Mouse (Mus musculus) brown adipose tissue, adult 24 weeks (tissue): ENCODE results near the gene Fry. TPM values are rescaled to one million over a fixed set of nuclear protein-coding genes. Genes with fewer than 3 reads are reported as not detected.

Experiments
- H3K27ac ChIP-seq: fragments of 200-500 bp; replicated peaks from 2 replicates; pipeline ENCODE4 v1.5.1; 2012; ENCODE audit warnings: low read depth, mild to moderate bottlenecking, low read length
- H3K4me1 ChIP-seq: fragments of 200-500 bp; 2 replicates; pipeline ENCODE4 v1.6.1; 2012; ENCODE audit warnings: low read length, mixed read lengths; ENCODE audit not compliant: control insufficient read depth, insufficient read depth, insufficient read length
- H3K4me3 ChIP-seq: fragments of 200-500 bp; 2 replicates; pipeline ENCODE4 v1.5.1; 2012; ENCODE audit warnings: low read depth, mild to moderate bottlenecking, low read length, moderate library complexity; ENCODE audit not compliant: insufficient read depth
- polyA plus RNA-seq: library from polyadenylated mRNA; stranded (reverse); fragments of >200 nt; gene quantifications from 2 replicates; pipeline ENCODE4 v1.2.4, GENCODE M21; 2012; ENCODE audit not compliant: missing spikeins, insufficient read depth, insufficient read length

The Fry gene
- polyA plus RNA-seq, 1 experiment, result 39.7 TPM

DNA sequence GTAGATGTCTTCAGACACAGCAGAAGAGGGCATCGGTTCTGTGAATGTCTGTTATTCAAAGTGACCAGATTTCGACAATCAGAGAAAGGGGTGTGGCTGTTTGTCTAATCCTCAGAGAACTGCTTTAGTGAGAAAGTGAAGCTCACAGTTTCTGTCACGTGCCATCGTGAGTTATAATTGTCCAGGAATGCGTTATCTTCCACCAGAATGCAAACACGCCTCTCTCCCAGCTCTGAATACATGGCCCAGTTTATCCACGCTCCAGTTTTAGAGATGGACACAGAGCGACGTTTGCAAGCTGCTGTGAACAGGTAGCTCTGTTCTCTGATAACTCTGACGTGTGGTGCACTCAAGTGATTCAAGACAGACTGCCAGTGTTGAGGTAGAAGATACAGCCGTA lies 31.3 kb downstream of the Fry start:
- no peak overlapping the region for H3K27ac ChIP-seq
- no peak overlapping the region for H3K4me3 ChIP-seq
- H3K4me1 ChIP-seq, result peaks cover 10% of the 10 kb centered on the region

DNA sequence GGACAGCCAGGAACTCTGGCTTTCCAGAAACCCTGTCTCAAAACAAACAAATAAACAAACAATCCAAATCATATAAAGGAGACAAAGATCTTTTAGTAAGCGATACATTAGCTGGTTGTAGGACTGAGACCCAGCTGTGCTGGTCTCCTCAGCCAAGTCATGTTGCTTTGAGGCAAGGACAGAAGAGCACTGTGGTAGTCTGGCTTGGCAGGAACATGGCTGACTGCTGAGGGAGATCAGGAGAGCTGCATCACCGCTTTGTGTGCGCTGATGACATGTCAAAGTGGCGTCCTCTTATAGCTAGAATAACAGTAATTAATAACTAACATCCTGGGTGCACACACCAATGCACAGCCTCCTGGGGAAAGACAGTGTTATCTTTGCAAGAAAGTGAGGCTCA lies 32.5 kb downstream of the Fry start:
- H3K27ac ChIP-seq, result 0 out of 2 replicates have a peak overlapping the region, but pooled peaks have one; percentile 3
- H3K4me1 ChIP-seq, result peaks cover 13% of the 10 kb centered on the region
- H3K4me3 ChIP-seq, result no peak overlapping the region

DNA sequence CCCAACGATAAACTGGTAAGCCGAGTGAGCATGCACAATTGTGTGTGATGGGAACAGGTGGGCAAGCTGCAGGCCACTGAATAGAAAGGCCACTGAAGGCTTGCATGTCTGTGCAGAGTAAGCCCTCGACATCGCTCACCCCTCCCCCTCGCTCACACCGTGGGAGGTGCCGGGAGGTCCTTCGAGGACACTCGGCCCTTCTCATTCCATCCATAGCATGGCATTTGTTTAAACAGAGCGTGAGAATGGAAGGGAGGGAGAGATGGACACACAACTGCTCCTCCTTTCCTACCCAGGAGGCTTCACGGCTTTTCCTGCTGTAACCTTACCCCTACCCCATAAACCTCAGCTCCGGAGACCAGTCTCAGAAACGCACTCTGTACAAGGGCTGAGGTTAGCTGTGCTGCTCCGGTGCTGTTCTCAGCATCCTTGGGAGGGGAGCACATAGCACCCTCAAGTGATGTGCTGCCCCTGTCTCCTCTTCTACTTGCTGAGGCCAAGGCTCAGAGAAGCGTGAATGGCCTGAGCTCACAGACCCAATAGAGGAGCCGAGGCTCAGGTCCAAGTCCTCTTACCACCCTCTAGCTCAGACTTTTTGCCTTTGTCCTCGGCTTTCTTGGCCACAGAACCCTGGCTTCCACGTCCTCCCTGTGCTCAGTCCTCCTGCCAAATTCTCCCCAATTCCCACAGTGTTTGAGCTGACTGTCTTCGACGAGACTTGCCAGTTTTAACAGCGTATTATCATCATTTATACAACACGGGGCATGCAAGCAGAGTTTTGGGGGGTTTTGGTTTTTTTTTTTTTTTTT lies 33.8 kb downstream of the Fry start:
- Histone ChIP-seq H3K4me3 (no peak overlapping the region), H3K4me1 (peaks cover 13% of the 10 kb centered on the region), H3K27ac (peak overlapping the region; percentile 79)

DNA sequence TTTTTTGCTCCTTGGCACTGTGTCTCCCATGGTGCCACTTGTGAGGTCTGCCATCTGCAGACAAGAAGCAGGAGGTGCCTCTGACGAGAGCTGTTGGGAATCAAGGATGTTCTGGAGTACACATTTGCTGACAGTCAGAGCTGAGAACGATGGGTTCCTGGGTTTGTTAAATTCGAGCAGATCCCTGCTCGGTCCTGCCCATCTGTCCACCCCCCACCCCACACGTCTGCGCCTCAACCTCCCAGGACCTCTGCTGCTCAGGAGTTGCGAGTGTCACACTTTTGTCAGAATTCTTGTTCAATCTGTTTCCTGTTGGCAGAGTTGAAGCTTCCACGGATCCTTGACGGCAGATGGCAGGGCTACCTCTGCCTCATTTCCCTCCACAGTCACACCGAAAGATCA lies 34.4 kb downstream of the Fry start:
- H3K4me3 ChIP-seq, result no peak overlapping the region
- H3K27ac ChIP-seq, result peak overlapping the region; percentile 59
- peaks cover 13% of the 10 kb centered on the region for H3K4me1 ChIP-seq

- no peak overlapping the region for H3K4me3 ChIP-seq
- peak overlapping the region; percentile 45 for H3K27ac ChIP-seq
- peaks cover 15% of the 10 kb centered on the region for H3K4me1 ChIP-seq
Observed at GRCm38 (mm10) chr5:150155388-150155787, 36.9 kb downstream of the Fry start.

- Histone ChIP-seq H3K4me3 (no peak overlapping the region), H3K27ac (peak overlapping the region; percentile 19), H3K4me1 (peaks cover 17% of the 10 kb centered on the region)
Observed at GRCm38 (mm10) chr5:150156063-150156786, 37.8 kb downstream of the Fry start.

GRCm38 (mm10) chr5:150157682-150158081 lies 39.2 kb downstream of the Fry start:
- Histone ChIP-seq H3K4me1 (peaks cover 10% of the 10 kb centered on the region), H3K27ac (no peak overlapping the region), H3K4me3 (no peak overlapping the region)

GRCm38 (mm10) chr5:150159151-150159550 lies 40.7 kb downstream of the Fry start:
- no peak overlapping the region for H3K4me3 ChIP-seq
- peak overlapping the region; percentile 82 for H3K27ac ChIP-seq
- H3K4me1 ChIP-seq, result peaks cover 10% of the 10 kb centered on the region

GRCm38 (mm10) chr5:150161193-150161592 lies 42.7 kb downstream of the Fry start:
- no peak overlapping the region for H3K4me3 ChIP-seq
- peaks cover 6% of the 10 kb centered on the region for H3K4me1 ChIP-seq
- no peak overlapping the region for H3K27ac ChIP-seq

GRCm38 (mm10) chr5:150161898-150162297 lies 43.5 kb downstream of the Fry start:
- Histone ChIP-seq H3K4me3 (no peak overlapping the region), H3K27ac (no peak overlapping the region), H3K4me1 (peaks cover 6% of the 10 kb centered on the region)

GRCm38 (mm10) chr5:150164671-150165070 lies 46.2 kb downstream of the Fry start:
- H3K4me1 ChIP-seq, result peaks cover 5% of the 10 kb centered on the region; the same call in 1 of the 2 replicates
- H3K27ac ChIP-seq, result no peak overlapping the region
- no peak overlapping the region for H3K4me3 ChIP-seq

DNA sequence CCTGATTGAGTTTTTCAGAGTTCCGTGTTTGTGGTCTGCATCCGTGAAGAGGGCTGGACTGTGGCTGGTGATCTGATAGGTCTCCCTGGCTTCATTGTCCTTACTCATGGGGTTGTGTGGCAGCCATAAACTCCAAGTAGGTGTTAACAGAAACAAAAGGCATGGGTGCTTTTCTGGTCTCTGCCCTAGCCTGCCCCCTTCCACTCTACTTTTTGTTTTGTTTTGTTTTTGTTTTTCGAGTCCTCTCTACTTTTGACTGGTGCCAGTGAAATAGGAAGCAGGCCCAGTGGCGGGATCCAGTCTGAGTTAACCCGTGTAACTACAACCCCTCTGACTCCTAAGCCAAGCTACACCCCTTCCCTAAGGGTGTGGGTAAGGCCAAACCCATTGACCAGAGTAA lies 48.4 kb downstream of the Fry start:
- no peak overlapping the region for H3K4me3 ChIP-seq
- H3K4me1 ChIP-seq, result no peaks in the 10 kb centered on the region

GRCm38 (mm10) chr5:150167287-150167686 lies 48.8 kb downstream of the Fry start:
- no peak overlapping the region for H3K27ac ChIP-seq
- H3K4me3 ChIP-seq, result no peak overlapping the region
- H3K4me1 ChIP-seq, result no peaks in the 10 kb centered on the region

More for the DNA sequence above, 48.4 kb downstream of the Fry start:
- 0 out of 2 replicates have a peak overlapping the region, but pooled peaks have one; percentile 52 for H3K27ac ChIP-seq

DNA sequence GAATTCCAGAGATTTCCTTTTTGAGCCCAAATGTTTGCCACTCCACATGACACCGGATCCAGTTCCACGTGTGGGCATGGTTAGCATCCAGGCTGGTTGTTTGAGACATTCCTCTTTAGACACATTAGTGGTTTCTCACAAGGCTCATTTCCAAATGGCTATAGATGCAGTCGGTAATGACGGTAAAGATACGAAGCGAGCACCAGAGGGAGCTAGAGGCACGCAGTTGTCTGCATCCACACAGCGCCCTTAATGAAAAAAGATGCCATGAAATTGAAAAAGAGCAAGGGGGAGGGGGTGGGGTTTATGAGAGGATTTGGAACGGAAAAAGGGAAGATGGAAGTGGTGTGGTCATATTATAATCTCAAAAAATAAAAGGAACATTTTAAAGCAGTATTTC lies 50.3 kb downstream of the Fry start:
- Histone ChIP-seq H3K27ac (no peak overlapping the region), H3K4me1 (peaks cover under 1% of the 10 kb centered on the region; the same call in 1 of the 2 replicates), H3K4me3 (no peak overlapping the region)

DNA sequence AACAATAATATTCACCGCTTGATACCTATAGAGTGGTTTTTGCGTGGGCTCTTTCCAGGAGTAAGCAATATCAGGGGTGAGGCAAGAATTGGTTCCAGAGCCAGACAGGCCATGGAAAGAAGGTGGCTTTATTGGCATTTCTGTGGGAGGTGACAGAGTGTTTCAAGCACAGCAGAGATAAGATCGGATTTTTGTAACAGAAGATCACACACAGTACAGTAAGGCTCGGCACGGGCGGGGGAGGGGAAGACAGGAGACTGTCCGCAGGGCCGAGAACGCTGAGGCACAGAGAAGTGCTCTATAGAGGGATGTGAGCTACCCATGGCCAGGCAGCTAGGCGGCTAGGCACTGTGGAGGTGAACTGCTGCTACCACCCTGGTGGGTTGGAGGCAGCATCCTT lies 53.1 kb downstream of the Fry start:
- no peak overlapping the region for H3K4me3 ChIP-seq
- peaks cover 9% of the 10 kb centered on the region for H3K4me1 ChIP-seq

More for the DNA sequence above, 53.1 kb downstream of the Fry start:
- no peak overlapping the region for H3K27ac ChIP-seq
